Mouse (Mus musculus) ES-Bruce4 (cell line): ENCODE measurements around the gene Fto.

Experiments used
- CTCF ChIP-seq: IDR thresholded peaks from one replicate; pipeline ENCODE4 v1.8.1; 2011; ENCODE audit warnings: low read depth, low read length
- EP300 ChIP-seq: IDR thresholded peaks from 2 replicates; pipeline ENCODE4 v1.6.1; 2011; ENCODE audit warnings: low read depth, low read length; ENCODE audit not compliant: insufficient read depth
- POLR2A ChIP-seq: IDR thresholded peaks from one replicate; pipeline ENCODE4 v1.8.1; 2011; ENCODE audit warnings: low read length; ENCODE audit not compliant: insufficient read depth

GRCm38 (mm10) chr8:91488784-91489450, 175.6 kb downstream of the Fto start:
- no peak for TF ChIP-seq CTCF
- no peak for TF ChIP-seq POLR2A
- no peak for TF ChIP-seq EP300
